Mouse (Mus musculus): ENCODE results near the gene Rcn3.

GRCm38 (mm10) chr7:45123186-45123570 lies 31.2 kb upstream of the Rcn3 start:
- TF ChIP-seq RCOR1 (IDR thresholded peaks at IDR 0.05; ENCODE audit: low read depth, low read length) (no peak), CTCF (IDR thresholded peaks at IDR 0.05 in 2 of 3, conservative IDR thresholded peaks at IDR 0.05 in 1 of 3; ENCODE audit: control insufficient read depth in 1 of 3, insufficient read depth in 1 of 3, low read depth in 2 of 3, low read length in 3 of 3, poor library complexity in 1 of 3, severe bottlenecking in 1 of 3) (no peak), CHD2 (IDR thresholded peaks at IDR 0.05; ENCODE audit: low read length) (no peak), ZKSCAN1 (IDR thresholded peaks at IDR 0.05; ENCODE audit: low read depth, low read length) (no peak), POLR2AphosphoS2 (IDR thresholded peaks at IDR 0.05; ENCODE audit: low read length) (no peak), POLR2A (IDR thresholded peaks at IDR 0.05; ENCODE audit: control insufficient read depth in 1 of 2, insufficient read depth in 1 of 2, low read depth in 1 of 2, low read length in 2 of 2, poor library complexity in 1 of 2) (peak; percentile 25 to 55; a peak in 2 of 4 replicates), POLR2AphosphoS5 (IDR thresholded peaks at IDR 0.05; ENCODE audit: borderline replicate concordance, low read depth, low read length) (no peak), ZMIZ1 (IDR thresholded peaks at IDR 0.05; ENCODE audit: low read depth, low read length) (no peak), GABPA (IDR thresholded peaks at IDR 0.05; ENCODE audit: low read depth, low read length) (no peak), NELFE (IDR thresholded peaks at IDR 0.05; ENCODE audit: low read depth, low read length) (no peak)

All from MEL (cell line).